Mouse (Mus musculus) lung, embryonic 15.5 days (tissue): ENCODE data around the gene Ankfn1. TPM values are rescaled to one million over a fixed set of nuclear protein-coding genes. Genes with fewer than 3 reads are reported as not detected.

Source experiments
- ATAC-seq: fragments of 200-750 bp; cut with Nextera tagmentation; 2 replicates; pipeline ENCODE4 v1.8.0; 2017; ENCODE audit warnings: moderate number of reproducible peaks, borderline replicate concordance; ENCODE audit not compliant: low FRiP score, low TSS enrichment; ENCODE audit errors: extremely low read depth
- H3K27ac ChIP-seq: fragments of 300-500 bp; sonication (generic); 2 replicates; pipeline ENCODE4 v1.5.1; 2015; ENCODE audit warnings: moderate library complexity, mild to moderate bottlenecking, inconsistent platforms
- H3K27me3 ChIP-seq: fragments of 300-500 bp; sonication (generic); 2 replicates; pipeline ENCODE4 v1.6.1; 2015; ENCODE audit warnings: inconsistent platforms
- H3K36me3 ChIP-seq: fragments of 300-500 bp; sonication (generic); 2 replicates; pipeline ENCODE4 v1.6.1; 2015; ENCODE audit warnings: inconsistent platforms
- H3K4me1 ChIP-seq: fragments of 300-500 bp; sonication (generic); 2 replicates; pipeline ENCODE4 v1.6.1; 2015; ENCODE audit warnings: inconsistent platforms
- H3K4me2 ChIP-seq: fragments of 300-500 bp; sonication (generic); 2 replicates; pipeline ENCODE4 v1.6.1; 2015; ENCODE audit warnings: inconsistent platforms, mild to moderate bottlenecking, moderate library complexity
- H3K4me3 ChIP-seq: fragments of 300-500 bp; sonication (generic); 2 replicates; pipeline ENCODE4 v1.5.1; 2015; ENCODE audit warnings: mild to moderate bottlenecking, inconsistent platforms
- H3K9ac ChIP-seq: fragments of 300-500 bp; sonication (generic); 2 replicates; pipeline ENCODE4 v1.6.1; 2015; ENCODE audit warnings: inconsistent platforms
- H3K9me3 ChIP-seq: fragments of 300-500 bp; sonication (generic); 2 replicates; pipeline ENCODE4 v1.6.1; 2016; ENCODE audit warnings: inconsistent platforms
- WGBS: fragments of 180-500 bp; shearing (Covaris S2); methylation state at CpG from one replicate; pipeline ENCODE4 v1.1.7; 2015; 5-methylcytosine and 5-hydroxymethylcytosine counted together
- polyA plus RNA-seq: library from polyadenylated mRNA; unstranded; fragments of >200 nt; fragmentation: Nextera tagmentation; extraction: Ambion mirVana; gene quantifications from 2 replicates; pipeline ENCODE4 v1.2.1, GENCODE M21; 2015

The Ankfn1 gene
- polyA plus RNA-seq, 1 experiment from 2014 or later, result 1.8 TPM

- H3K36me3 ChIP-seq, result no peaks in the 10 kb centered on the region
- no peak overlapping the region for H3K27ac ChIP-seq
- no peak overlapping the region for H3K4me3 ChIP-seq
- ATAC-seq, result no peak
- H3K4me1 ChIP-seq, result no peaks in the 10 kb centered on the region
- H3K27me3 ChIP-seq, result no peaks in the 10 kb centered on the region
- no peak overlapping the region for H3K9ac ChIP-seq
- H3K9me3 ChIP-seq, result no peaks in the 10 kb centered on the region
- no peak overlapping the region for H3K4me2 ChIP-seq
- WGBS, result 70% methylated on average over 2 of the region's 2 CpGs
Measured at GRCm38 (mm10) chr11:89765014-89765769, 12.3 kb downstream of the Ankfn1 start.

- H3K4me2 ChIP-seq, result no peak overlapping the region
- no peak overlapping the region for H3K9ac ChIP-seq
- no peaks in the 10 kb centered on the region for H3K36me3 ChIP-seq
- no peak for ATAC-seq
- no peaks in the 10 kb centered on the region for H3K27me3 ChIP-seq
- H3K4me3 ChIP-seq, result no peak overlapping the region
- 73% methylated on average over 10 of the region's 10 CpGs for WGBS
- no peaks in the 10 kb centered on the region for H3K4me1 ChIP-seq
- no peaks in the 10 kb centered on the region for H3K9me3 ChIP-seq
- H3K27ac ChIP-seq, result no peak overlapping the region
Measured at GRCm38 (mm10) chr11:89733973-89734693, 43.3 kb downstream of the Ankfn1 start.

- H3K27me3 ChIP-seq, result no peaks in the 10 kb centered on the region
- H3K9ac ChIP-seq, result no peak overlapping the region
- H3K27ac ChIP-seq, result no peak overlapping the region
- H3K36me3 ChIP-seq, result no peaks in the 10 kb centered on the region
- H3K9me3 ChIP-seq, result no peaks in the 10 kb centered on the region
- no peak overlapping the region for H3K4me3 ChIP-seq
- no peak for ATAC-seq
- H3K4me1 ChIP-seq, result no peaks in the 10 kb centered on the region
- no peak overlapping the region for H3K4me2 ChIP-seq
- 58% methylated on average over 7 of the region's 7 CpGs for WGBS
Measured at GRCm38 (mm10) chr11:89733526-89733925, 43.9 kb downstream of the Ankfn1 start.

GRCm38 (mm10) chr11:89720847-89721246 is 56.6 kb downstream of the Ankfn1 start:
- no peaks in the 10 kb centered on the region for H3K36me3 ChIP-seq
- no peak overlapping the region for H3K9ac ChIP-seq
- H3K4me1 ChIP-seq, result 0 out of 2 replicates have a peak, but pooled peaks cover 3% of the 10 kb centered on the region
- 17% methylated on average over 5 of the region's 5 CpGs for WGBS
- H3K4me2 ChIP-seq, result no peak overlapping the region
- no peak overlapping the region for H3K27ac ChIP-seq
- no peak overlapping the region for H3K4me3 ChIP-seq
- H3K9me3 ChIP-seq, result no peaks in the 10 kb centered on the region
- ATAC-seq, result no peak
- H3K27me3 ChIP-seq, result no peaks in the 10 kb centered on the region

GRCm38 (mm10) chr11:89718491-89718982 is 58.9 kb downstream of the Ankfn1 start:
- H3K9me3 ChIP-seq, result no peaks in the 10 kb centered on the region
- 77% methylated on average over 14 of the region's 14 CpGs for WGBS
- ATAC-seq, result no peak
- 0 out of 2 replicates have a peak, but pooled peaks cover 3% of the 10 kb centered on the region for H3K4me1 ChIP-seq
- H3K27me3 ChIP-seq, result no peaks in the 10 kb centered on the region
- no peak overlapping the region for H3K27ac ChIP-seq
- H3K36me3 ChIP-seq, result no peaks in the 10 kb centered on the region
- H3K4me2 ChIP-seq, result no peak overlapping the region
- no peak overlapping the region for H3K9ac ChIP-seq
- no peak overlapping the region for H3K4me3 ChIP-seq

GRCm38 (mm10) chr11:89716351-89716750 is 61.1 kb downstream of the Ankfn1 start:
- H3K4me2 ChIP-seq, result no peak overlapping the region
- H3K4me3 ChIP-seq, result no peak overlapping the region
- H3K9ac ChIP-seq, result no peak overlapping the region
- 83% methylated on average over 7 of the region's 7 CpGs for WGBS
- no peaks in the 10 kb centered on the region for H3K27me3 ChIP-seq
- no peaks in the 10 kb centered on the region for H3K9me3 ChIP-seq
- 0 out of 2 replicates have a peak, but pooled peaks cover 3% of the 10 kb centered on the region for H3K4me1 ChIP-seq
- no peaks in the 10 kb centered on the region for H3K36me3 ChIP-seq
- no peak overlapping the region for H3K27ac ChIP-seq
- no peak for ATAC-seq

- H3K4me3 ChIP-seq, result no peak overlapping the region
Measured at GRCm38 (mm10) chr11:89708526-89708925, 68.9 kb downstream of the Ankfn1 start.

GRCm38 (mm10) chr11:89696431-89697403 is 80.7 kb downstream of the Ankfn1 start:
- H3K4me3 ChIP-seq, result no peak overlapping the region
- peaks cover 11% of the 10 kb centered on the region; the same call in 1 of the 2 replicates for H3K4me1 ChIP-seq
- 25% methylated on average over 18 of the region's 18 CpGs for WGBS
- H3K36me3 ChIP-seq, result no peaks in the 10 kb centered on the region
- H3K9me3 ChIP-seq, result no peaks in the 10 kb centered on the region
- no peak for ATAC-seq
- no peaks in the 10 kb centered on the region for H3K27me3 ChIP-seq
- H3K27ac ChIP-seq, result no peak overlapping the region
- H3K4me2 ChIP-seq, result no peak overlapping the region
- H3K9ac ChIP-seq, result no peak overlapping the region

More at GRCm38 (mm10) chr11:89708526-89708925, 68.9 kb downstream of the Ankfn1 start:
- no peak for ATAC-seq
- Histone ChIP-seq H3K4me1 (no peaks in the 10 kb centered on the region), H3K9me3 (no peaks in the 10 kb centered on the region), H3K27me3 (no peaks in the 10 kb centered on the region), H3K9ac (no peak overlapping the region), H3K4me2 (no peak overlapping the region), H3K27ac (no peak overlapping the region), H3K36me3 (no peaks in the 10 kb centered on the region)
- WGBS, result 92% methylated on average over 7 of the region's 7 CpGs

- no peak overlapping the region for H3K9ac ChIP-seq
- no peak overlapping the region for H3K27ac ChIP-seq
- H3K36me3 ChIP-seq, result no peaks in the 10 kb centered on the region
- H3K4me3 ChIP-seq, result no peak overlapping the region
- H3K27me3 ChIP-seq, result no peaks in the 10 kb centered on the region
- no peaks in the 10 kb centered on the region for H3K9me3 ChIP-seq
- H3K4me2 ChIP-seq, result no peak overlapping the region
- ATAC-seq, result no peak
- WGBS, result 71% methylated on average over 4 of the region's 4 CpGs
- H3K4me1 ChIP-seq, result peaks cover 11% of the 10 kb centered on the region; the same call in 1 of the 2 replicates
Measured at GRCm38 (mm10) chr11:89693686-89694085, 83.8 kb downstream of the Ankfn1 start.

GRCm38 (mm10) chr11:89676922-89677321 is 100.5 kb downstream of the Ankfn1 start:
- Histone ChIP-seq H3K36me3 (no peaks in the 10 kb centered on the region), H3K4me3 (no peak overlapping the region), H3K27ac (peak overlapping the region; percentile 53; the same call in 1 of the 2 replicates), H3K27me3 (no peaks in the 10 kb centered on the region), H3K9ac (no peak overlapping the region), H3K4me1 (peaks cover 13% of the 10 kb centered on the region; the same call in 1 of the 2 replicates), H3K4me2 (no peak overlapping the region), H3K9me3 (no peaks in the 10 kb centered on the region)
- ATAC-seq, result peak; percentile 77
- 26% methylated on average over 2 of the region's 2 CpGs for WGBS

- Histone ChIP-seq H3K27me3 (no peaks in the 10 kb centered on the region), H3K4me3 (no peak overlapping the region), H3K27ac (no peak overlapping the region), H3K4me1 (peaks cover 13% of the 10 kb centered on the region; the same call in 1 of the 2 replicates), H3K9ac (no peak overlapping the region), H3K36me3 (no peaks in the 10 kb centered on the region), H3K9me3 (no peaks in the 10 kb centered on the region), H3K4me2 (no peak overlapping the region)
- 12% methylated on average over 1 of the region's 1 CpGs for WGBS
- ATAC-seq, result no peak
Measured at GRCm38 (mm10) chr11:89673916-89674507, 103.4 kb downstream of the Ankfn1 start.
